Mouse (Mus musculus): ENCODE measurements at regions not wholly inside any gene's neighbourhood (a gene's known extent, or its start where the extent isn't known, plus 50 kb on each side); places are given as distances from the start of the nearest gene placed in this dataset.

DNA sequence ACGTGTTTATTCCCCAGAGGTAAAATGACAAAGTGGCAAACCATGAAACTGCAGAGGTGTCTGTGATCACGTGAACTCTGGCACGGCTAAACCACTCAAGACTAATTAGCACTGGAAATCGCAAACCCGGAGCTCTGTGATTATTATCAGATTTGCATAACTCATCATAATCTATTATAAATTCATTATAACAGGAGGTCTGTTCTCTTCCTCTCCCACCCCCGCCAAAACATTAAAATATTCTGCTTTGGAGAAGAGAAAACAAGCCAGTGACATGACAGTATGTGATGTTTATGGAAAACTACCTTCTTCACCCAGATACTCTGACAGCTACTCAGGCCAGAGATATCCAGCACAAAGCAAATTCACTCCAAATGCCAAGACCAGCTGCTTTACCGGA, 195.0 kb downstream of the Rchy1 start:
- TF ChIP-seq CTCF (IDR thresholded peaks at IDR 0.05; ENCODE audit: low read depth) (no peak), EP300 (IDR thresholded peaks at IDR 0.05; ENCODE audit: low read depth) (no peak)
